Mouse (Mus musculus) cerebellum, adult 11-12 months (tissue): ENCODE results near the gene Slc2a10.
A peak's percentile ranks its signal among the peaks of the same experiment; 100 is the strongest.

Experiments
- DNase-seq: peaks from one replicate; pipeline ENCODE4 v3.0.0; 2022

Slc2a10 gene

DNA sequence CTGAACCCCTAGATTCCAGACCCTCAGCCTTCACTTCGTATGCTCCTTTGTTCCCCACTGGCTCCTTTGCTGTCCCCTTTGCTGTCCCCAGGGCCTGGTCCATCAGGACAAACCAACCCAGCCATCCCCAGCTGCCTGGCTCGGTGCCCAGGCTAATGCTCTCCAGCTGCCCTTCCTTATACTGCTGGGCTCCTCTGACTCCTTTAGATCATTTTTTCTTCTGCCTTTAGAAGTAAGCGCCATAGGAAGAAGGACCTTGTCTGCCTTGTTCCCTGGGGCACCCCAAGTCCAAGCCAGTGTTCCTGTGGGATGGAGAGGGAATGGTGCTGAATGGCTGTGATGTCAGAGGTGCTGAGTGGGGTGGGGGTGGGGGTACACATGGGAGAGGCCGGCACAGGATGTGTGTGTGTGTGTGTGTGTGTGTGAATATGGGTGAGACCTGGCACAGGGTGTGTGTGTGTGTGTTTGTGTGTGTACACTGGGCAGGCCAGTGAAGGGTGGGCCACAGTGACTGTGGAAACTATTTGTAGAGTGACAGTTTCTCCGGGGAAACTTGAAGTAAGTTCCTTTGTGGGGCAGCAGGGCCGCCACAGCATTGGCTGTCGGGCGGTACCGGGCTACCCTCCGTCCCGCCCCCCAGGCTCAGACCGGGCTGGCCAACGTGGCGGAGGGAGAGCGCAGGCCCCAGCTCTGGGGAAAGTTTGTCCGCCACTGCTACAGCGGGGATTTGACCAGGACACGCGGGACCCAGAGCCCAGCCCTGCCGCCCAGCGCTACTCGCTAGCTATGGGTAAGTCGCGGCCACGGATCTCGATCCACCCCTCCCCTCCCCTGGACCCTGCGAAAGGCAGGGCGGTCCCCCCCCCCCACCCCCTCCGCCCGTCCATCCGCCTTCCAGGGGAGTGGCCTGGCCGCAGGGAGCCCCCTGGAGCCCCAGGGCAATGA, at the start of gene Slc2a10:
Slc2a10 (plus strand) TSS at position 529 of the 945 bp plus-strand sequence.
- DNase-seq: no peak

DNA sequence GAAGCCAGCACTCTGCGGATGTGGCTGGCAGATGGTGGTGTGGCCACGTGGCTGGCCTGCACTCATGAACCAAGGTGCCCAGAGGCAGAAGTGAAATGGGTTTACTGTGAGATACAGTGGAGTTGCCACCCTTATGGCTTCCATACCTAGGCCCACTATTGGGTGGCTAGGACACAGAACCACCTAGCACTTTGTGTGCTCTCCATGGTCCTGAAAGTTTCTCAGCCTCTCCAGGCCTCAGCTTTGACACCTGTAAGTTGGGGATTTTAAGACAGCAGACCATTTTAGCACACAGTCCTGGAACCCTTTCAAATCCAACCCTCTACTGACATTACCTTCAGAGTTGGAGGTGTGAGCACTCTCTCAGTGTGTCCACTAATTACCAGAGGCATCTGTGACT, 46.9 kb upstream of the Slc2a10 start:
- DNase-seq: no peak

DNA sequence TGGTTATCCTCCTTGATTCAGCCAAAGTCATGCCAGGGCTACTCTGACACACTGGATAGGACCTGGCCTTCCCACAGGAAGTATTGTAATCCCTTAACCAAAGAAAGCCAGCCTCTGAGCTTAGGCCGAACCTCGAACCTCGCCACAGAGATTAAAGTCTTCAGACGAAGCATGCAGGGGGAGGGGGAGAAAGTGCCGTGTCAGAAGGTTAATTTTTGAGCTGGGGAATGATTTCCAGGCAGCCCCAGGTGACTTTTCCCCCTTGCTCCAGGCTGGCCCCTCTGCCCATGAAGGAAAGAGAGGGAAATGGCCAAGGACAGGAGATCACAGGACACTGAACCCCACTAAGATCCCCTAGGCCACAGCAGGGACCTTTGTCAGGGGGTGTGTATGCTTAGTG, 45.4 kb upstream of the Slc2a10 start:
- no peak for DNase-seq

DNA sequence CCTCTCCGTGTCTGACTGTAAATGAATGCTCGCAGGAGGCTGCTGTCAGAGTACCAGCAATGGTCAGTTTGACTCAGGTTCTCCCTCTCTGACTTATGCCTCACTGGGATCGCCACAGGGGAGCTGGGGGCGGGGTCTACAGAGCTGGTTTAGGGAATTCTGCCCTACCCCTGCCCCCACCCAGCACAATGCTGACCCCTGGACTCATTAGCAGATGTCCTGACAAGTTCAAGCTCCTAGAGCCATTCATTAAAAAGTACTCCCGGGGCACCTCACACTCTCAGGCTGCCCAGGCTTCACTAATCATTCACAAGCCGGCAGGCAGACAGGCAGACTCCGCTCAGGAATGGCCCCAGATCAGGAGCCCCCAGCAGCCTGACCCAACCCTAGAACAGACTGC, 43.9 kb upstream of the Slc2a10 start:
- DNase-seq: no peak

DNA sequence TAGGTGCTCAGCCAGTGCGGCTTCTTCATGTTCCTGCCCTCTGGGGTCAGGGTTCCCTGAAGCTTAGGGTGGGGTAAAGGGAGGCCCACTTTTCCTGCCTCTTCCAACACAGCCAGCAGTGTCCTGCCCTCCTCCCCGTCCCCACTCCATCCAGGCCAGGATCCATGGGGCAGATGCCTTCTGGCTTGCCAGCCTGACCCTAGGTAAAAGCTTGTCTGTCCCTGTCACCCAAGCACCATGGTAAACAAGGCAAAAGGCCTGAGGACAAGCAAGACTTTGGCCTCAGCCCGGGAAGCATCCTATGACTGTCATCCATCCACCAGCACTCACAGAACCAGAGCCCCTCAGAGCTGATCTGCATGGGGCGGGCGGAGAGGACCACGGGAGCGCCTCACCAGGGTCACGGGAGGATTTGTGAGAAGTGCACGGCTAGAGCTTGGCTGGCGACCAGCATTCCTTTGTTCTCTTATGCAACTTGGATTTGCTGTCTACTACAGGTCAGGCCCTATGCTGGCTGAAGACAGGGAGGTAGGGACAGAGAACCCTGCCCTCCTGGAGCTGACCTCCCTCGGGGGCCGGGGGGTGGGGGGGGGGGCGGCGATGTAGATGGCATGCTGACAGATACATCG, 35.6 kb upstream of the Slc2a10 start:
- no peak for DNase-seq

DNA sequence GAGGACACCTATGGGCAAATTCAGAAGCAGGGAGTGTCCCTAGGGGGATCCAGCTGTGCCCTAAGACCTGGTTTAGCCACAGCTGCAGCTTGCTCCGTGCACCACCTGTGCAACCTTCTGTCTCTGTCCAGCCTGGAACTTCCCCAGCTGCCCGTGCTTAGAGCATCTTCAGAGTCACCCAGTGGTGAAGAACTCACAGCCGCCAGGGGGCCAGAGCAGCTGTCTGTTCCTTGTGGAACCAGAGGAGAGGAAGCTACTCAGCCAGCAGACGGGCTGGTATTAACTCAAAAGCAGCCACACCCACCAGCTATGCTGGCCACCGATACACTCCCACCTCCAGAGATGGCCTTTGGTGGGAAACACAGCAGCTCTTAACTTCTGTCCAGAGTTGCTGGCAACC, 33.4 kb upstream of the Slc2a10 start:
- no peak for DNase-seq

DNA sequence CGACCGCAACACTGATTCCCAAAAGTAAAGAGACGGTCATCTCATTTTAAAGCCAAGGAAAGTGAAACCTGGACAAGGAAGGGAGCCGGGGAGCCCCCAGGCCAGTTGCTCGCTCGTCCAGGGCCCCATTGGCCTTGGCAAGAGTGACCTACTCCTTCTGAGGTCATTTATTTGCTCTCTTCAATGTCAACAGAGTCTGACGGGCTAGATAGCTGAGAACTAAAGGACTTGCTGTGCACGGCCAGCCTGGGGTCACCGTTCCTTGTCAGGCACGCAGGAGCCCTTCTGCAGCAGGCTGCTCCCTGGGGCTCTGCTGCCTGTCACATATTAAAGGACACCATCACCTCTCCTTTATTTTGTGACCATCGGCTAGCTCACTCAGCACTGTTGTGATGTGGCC, 31.6 kb upstream of the Slc2a10 start:
- DNase-seq: no peak

DNA sequence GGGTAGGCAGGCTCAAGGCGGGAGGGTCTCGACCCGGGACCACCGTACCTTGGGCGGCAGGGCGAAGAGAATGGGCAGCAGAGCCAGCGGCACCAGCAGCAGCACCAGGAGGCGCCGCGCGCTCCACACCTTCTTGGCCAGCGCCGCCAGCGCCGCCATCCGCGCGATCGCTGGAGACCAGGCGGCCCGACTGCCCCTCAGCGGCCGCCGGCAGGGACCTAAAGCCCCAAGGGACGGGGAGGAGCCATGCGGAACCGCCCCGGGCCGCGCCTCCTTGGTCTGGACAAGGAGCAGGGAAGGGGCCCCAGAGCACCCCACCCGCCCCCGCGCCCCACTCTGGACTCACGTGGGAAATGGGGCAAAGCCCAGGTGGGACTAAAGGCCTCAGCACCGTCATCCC, 30.6 kb upstream of the Slc2a10 start, which contains the start of gene Slc13a3:
Slc13a3 (minus strand) TSS at position 228 of the 400 bp plus-strand sequence.
- no peak for DNase-seq

DNA sequence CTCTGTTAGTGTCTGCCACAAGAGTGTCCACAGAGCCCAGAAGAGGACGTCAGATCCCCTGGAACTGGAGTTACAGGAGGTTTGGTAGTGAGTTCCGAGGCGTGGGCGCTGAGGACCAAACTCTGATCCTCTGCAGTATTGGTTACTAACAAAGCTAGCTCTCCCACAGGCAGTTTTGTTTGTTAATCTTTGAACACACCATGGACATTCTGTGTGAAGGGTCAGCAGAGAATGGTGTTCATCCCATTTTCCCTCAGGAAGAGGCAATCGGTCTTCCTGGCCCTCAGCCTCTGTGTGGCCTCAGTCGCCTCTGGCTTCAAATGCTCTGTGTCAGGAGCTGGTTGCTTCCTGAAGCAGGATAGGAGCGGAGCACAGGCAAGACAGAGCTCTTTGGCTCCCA, 28.2 kb upstream of the Slc2a10 start:
- DNase-seq: no peak

DNA sequence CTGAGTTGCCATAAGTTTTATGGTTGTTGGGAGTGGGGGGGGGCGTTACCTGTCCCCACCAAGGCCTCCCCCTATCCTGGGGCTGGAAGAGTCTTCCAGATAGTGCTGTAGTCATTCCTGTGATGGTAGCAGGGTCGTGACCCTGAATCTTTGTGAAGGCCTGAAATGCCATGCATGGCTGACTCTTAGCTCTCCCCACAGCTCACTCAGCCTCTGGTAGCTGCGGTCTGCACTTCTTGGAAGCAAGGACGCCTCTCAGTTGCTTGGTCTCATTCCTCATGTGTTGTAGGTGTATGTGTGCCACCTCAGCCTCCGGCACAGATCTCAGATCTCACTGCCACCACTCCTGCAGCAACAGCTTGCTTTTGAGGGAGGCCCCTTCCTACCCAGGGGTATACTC, 27.7 kb upstream of the Slc2a10 start:
- DNase-seq: no peak

DNA sequence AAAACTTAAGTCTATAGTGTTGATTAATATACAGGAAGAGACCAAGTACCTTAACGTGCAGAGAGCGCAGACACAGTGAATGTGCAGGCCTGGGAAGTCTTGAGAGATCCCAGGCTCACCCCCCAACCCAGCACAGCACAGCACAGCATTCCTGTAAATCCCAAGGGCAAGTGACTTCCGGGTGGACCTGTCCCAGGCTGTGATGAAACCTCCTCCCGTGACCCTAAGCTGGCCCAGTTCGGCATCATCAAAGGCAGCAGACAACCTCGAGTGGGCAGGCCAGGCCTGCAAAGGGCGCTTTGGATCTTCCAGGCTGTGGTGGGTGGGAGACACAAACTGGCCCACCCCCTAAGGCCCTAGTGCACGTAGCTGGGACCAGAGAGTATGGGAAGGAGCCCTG, 21.6 kb upstream of the Slc2a10 start:
- DNase-seq: no peak

DNA sequence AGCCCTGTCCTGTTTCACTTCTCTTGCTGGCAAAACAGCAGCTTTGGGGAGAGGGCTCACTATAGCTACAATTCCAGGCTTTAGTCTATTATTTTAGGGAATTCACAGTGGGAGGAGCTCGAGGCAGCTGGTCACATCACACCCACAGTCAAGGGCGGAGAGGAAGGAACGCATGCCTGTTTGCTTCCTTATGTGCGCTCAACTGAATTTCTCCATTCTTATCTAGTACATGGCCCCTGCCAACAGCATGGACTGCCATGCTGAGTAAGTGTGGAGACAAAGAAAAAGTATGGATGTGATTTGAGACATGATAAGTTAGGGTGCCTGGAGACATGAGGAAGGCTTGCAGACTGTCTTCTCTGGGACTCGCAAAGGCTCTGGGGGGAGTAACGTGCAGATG, 19.4 kb upstream of the Slc2a10 start:
- DNase-seq: no peak

DNA sequence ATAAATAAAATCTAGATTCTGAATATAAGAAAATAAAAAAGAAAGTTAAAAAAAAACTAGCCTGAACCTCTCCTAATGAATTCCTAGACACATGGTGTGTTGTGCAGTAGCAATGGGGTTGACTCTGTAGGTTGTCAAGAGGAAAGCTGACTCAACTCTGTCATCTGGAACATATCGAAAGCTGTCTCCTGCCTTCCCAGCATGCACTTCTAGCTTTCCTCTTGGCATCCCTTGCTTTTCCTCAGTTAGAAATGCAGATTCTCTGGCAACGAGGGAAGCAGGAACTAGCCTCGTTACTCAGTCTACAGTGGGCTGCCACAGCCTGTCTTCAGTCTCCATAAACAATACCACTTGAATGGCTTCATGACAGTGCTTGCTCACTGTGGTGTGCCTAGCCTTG, 17.8 kb upstream of the Slc2a10 start:
- DNase-seq: no peak

DNA sequence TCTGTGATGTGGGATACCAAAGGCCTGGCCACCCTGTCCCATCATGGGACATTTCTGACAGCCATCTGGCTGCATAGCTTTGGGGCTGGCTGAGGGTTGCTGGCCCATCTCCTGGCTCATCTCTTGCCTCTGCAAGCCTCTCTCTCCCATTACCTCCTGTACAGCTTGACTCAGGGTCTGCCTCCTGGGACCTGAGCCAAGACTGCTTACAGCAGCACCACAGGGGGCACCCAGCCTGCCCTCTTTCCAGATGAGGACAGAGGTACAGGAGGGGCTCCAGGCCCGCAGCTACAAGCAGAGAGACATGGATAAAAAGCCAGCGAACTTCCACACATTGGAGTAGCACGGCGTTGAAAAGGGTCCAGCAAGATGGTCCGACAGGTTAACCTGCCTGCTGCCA, 17.2 kb upstream of the Slc2a10 start:
- peak; percentile 22 for DNase-seq

DNA sequence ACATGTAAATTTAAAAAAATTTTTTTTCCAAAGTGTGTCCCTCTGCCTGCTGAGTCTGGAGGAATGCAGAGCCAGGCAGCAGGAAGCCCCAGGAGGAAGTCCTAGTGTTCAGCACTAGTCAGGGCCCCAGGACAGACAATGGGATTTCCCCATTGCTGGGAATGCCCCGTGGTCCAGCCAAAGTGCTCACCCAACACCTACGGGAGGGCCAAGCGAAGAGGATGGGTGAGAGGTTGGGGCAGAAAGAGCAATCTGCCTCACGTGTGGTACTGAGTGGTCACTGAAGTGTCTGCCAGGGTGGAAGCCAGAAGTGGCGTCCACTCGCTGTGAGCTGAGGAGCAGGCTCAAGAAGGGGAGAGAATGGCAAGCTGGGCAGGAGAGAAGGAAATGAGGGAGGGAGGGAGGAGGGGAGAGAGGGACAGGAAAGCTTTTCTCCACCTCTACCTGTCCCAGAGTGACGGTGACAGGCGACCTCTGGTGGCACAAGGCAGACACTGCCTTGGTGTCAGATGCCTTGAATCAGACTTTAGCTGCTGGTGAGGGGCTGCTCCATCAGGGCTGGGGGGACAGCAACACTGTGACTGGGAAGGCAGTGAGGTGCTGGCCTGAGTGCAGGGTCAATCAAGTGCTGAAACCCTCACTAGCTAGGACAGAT, 16.6 kb upstream of the Slc2a10 start:
- DNase-seq: peak; percentile 53

DNA sequence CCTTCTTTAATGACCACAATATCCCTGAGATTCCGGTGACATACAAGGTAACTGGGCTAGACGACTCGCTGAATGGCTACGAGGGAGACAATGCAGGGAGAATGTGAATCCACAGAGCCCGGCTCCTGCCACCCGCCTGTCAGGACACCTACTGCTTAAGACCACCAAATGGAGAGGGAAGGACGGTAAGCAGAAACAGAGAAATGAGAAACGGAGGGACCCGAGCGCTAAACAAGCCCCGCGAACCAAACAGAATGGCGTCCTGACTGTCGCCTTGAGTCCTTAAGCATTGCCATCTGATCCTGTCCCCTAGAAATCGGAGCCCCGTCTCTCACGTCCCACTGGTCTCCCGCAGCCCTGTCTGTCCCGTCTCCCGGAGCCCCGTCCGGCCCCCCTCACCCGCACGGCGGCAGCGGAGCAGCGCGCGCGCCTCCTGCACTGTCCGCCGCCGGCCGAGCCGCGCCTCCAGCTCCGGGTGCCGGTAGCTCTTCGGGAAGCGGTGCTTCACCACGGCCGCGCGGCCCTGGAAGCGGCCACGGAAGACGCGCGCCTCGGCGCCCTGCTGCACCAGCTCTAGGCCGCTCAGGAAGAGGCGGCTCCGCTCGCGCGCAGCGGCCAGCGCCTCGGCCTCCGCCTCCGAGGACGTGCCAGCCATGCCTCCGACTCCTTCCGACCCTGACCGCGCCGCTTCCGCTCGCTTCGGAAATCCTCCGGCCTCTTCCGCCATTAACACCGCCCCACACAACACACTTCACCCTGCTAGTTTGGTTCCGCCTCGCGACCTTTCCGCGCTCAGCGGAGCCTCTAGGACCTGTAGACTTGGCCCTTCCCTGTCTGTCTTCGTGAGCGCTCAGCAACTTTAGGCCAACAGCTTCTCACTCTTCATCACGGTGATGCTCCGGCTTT, 10.7 kb upstream of the Slc2a10 start, which contains the start of gene Trp53rka:
Trp53rka (minus strand) TSS at position 677 of the 906 bp plus-strand sequence.
- peak; percentile 82 for DNase-seq

DNA sequence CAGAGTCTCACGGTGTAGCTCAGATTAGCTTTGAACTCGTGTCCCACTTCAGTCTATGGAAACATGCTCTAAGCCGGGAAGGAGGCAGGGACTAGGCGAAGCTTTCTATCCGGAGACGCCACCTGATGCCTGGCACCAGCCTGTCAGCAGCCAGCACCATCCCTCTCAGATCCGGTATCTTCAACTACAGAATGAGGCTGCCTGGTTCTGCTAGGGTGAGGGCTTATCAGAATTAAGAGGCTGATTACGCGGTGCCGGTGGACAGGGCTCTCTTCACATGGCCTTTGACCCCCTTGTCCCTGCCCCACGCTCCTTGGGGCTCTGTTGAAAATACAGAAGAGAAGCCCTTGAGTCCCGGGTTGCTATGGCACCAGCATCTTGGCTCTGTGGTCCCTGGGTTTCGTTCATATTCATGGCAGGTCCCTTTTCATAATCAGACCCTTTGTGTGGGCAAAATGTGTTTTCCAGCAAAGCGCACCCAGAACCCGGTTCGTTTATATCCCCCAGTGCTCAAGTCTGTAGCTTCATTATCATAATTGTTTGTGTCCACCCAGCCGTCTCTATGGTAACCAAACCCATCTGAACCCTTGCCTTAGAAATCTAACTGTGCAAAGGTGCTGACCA, 9.9 kb upstream of the Slc2a10 start:
- DNase-seq: peak; percentile 52

DNA sequence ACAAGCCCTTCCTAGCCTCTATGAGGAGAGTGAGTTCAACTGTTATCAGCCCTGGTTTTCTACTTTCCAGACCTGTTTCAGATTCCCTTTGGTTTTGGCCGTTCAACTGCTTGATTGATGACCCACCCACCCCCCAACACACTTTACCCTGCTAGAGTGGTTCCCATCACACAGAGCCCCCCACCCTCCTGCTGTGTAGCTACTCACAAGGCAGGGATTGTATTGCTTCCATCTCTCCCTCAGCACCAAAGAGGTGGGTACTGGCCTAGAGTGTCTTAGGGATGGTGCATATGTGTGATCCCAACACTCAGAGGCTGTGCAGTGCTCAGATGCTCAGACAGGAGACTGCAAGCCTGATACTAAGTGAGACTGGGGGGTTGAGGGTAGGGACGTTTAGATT, 9.1 kb upstream of the Slc2a10 start:
- DNase-seq: no peak

DNA sequence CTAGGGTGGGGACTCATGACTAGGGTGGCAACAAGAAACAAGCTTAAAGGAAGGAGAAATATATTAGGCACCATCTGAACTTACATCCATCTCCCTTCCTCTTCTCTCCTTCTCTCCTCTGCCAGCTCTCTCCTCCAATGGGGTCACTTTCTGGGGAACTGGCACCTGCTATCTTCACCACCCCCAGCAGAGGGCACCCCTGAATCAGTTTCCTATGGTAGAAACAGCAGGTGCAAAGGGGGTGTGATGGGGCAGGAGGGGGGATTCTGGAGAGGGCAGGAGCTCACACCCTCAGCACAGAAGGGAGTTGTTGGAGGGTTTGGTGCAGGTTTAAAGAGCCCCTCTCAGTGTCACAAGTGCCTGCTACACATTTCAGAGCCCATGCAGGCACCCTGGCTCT, 7.3 kb upstream of the Slc2a10 start:
- peak; percentile 25 for DNase-seq

DNA sequence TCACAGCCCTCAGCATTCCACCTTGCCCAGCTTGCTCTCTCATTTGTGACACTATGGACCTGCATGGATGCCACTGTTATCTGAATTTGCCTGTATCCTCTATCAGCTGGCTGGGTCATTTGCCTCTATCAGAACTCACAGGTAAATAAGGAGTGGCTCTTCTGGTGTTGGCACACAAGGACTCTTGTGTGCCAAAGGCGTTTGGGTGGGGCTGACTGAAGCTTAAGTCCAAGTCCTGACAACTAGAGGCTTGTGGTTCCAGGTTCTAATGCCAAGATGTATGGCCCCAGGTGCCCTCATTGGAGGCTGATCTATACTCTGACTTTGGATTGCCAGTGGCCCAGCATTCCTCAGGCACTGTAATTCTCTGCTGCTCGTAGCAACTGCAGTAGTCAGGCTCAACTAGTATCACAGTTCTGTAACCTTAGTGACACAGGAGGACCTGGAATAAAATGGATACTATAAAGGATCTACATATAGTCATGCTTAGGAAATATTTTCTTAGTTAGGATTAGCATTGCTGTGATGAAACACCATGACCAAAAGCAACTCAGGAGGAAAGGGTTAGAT, 5.8 kb upstream of the Slc2a10 start:
- no peak for DNase-seq

DNA sequence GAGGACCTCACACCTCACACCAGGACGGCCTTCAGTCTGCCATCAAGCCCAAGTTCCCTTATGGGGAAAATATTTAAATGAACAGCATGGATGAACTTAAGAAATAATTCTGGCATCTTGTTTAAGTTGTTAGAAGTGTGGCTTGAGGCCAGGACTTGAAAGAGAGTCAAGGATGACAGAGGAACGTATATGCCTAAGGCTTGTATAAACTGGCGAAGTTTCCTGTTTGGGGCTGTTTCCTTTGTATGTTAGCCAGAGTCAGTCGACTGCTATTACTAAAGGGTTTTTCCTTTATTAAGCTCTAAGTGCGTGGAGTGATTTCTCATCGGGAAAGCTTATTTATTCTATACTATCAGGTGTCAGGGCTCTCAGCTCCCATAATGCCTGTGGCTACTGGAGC, 4.8 kb upstream of the Slc2a10 start:
- DNase-seq: no peak

DNA sequence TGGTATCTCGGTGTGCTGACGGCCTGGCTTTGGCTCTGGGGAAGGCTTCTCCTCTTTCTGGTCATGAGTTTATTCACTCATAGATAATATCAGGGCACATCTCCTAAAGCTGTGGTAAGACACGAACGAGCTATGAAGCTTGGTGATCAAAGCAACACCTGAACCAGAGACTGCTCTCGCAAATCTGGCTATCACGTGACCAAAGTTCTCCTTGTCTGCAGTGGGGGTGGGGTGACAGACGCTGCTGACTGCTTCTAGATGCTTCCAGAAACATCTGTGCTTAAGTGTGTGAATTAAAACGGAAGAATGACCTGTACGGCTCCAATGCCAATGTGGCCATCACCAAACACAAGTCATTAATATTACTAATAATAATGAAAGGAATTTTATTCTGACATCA, 6.1 kb downstream of the Slc2a10 start:
- DNase-seq: no peak
